In the genomic region with DNA sequence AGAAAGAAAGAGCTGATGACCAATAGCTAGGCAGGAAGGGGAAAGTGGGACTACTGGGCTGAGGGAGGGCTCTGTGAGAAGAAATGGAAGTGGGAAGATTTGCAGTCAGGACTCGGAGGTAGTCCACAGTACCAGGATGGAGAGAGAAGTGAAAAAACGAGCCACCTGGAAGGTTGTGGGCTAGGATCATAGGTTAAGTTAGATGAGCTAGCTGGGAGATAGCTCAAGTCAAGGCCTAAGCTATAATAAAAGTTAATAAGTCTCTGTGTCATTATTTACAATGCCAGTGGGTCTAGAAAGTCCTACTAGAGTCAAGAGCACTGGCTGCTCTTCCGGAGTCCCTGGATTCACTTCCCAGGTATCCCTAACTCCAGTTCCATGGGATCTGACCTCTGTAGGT, we compare ENCODE assay signal across 22 mouse cellular contexts. TPM values are rescaled to one million over a fixed set of nuclear protein-coding genes. Genes with fewer than 3 reads are reported as not detected.
DNase-seq lines count a peak whose midpoint lies in the region; ATAC-seq and TF ChIP-seq lines count a peak whose summit lies in the region.
"Had no signal": no experiment of that assay in that cellular context is flagged by ENCODE, and none has a peak within 500 bp of the region (broad histone marks: within the 10 kb centered on the region; RNA-seq: fewer than 3 reads in every experiment).

No protein-coding gene starts in this region.

- no peak overlapping the region for H3K4me2 ChIP-seq in intestine, embryonic 15.5 days (replicated peaks)
- H3K4me2 ChIP-seq in intestine, postnatal 0 days (replicated peaks; ENCODE audit: low read depth): no peak overlapping the region
- H3K4me2 ChIP-seq in intestine, embryonic 16.5 days (ENCODE audit: low read depth, low read length): no peak overlapping the region

- TF ChIP-seq CTCF in intestine, postnatal 0 days (IDR thresholded peaks at IDR 0.05; ENCODE audit: low read depth): no peak

- 61% methylated on average over 3 of the region's 3 CpGs for WGBS in intestine, embryonic 15.5 days
- 39% methylated on average over 3 of the region's 3 CpGs for WGBS in intestine, postnatal 0 days
- WGBS in intestine, embryonic 16.5 days: 63% methylated on average over 3 of the region's 3 CpGs

- H3K36me3 ChIP-seq in intestine, embryonic 15.5 days: no peaks in the 10 kb centered on the region
- H3K36me3 ChIP-seq in intestine, postnatal 0 days (ENCODE audit: control insufficient read depth, insufficient read depth): no peaks in the 10 kb centered on the region
- no peaks in the 10 kb centered on the region for H3K36me3 ChIP-seq in intestine, embryonic 16.5 days (ENCODE audit: control insufficient read depth, insufficient read depth, low read length)
- H3K36me3 ChIP-seq: G1E had no signal

- no peaks in the 10 kb centered on the region for H3K4me1 ChIP-seq in intestine, embryonic 15.5 days (replicated peaks)
- no peaks in the 10 kb centered on the region for H3K4me1 ChIP-seq in intestine, postnatal 0 days (replicated peaks; ENCODE audit: control insufficient read depth, insufficient read depth, low read length)
- no peaks in the 10 kb centered on the region for H3K4me1 ChIP-seq in intestine, embryonic 16.5 days (ENCODE audit: control insufficient read depth, insufficient read depth, low read length)

- no peak overlapping the region for H3K4me3 ChIP-seq in intestine, embryonic 15.5 days (replicated peaks)
- H3K4me3 ChIP-seq in intestine, postnatal 0 days (ENCODE audit: low read depth, low read length): no peak overlapping the region
- H3K4me3 ChIP-seq in intestine, embryonic 16.5 days (ENCODE audit: low read length): no peak overlapping the region

- intact Hi-C loops in heart, postnatal 25 days (cut with DNase I): no loop called here

- H3K27me3 ChIP-seq in intestine, embryonic 15.5 days (replicated peaks): no peaks in the 10 kb centered on the region
- H3K27me3 ChIP-seq in intestine, postnatal 0 days (replicated peaks; ENCODE audit: control insufficient read depth, insufficient read depth, low read length): no peaks in the 10 kb centered on the region
- H3K27me3 ChIP-seq in intestine, embryonic 16.5 days (replicated peaks; ENCODE audit: control insufficient read depth, insufficient read depth, low read length): no peaks in the 10 kb centered on the region
- H3K27me3 ChIP-seq: Patski had no signal

- no peak overlapping the region for H3K27ac ChIP-seq in intestine, embryonic 15.5 days
- H3K27ac ChIP-seq in intestine, postnatal 0 days (ENCODE audit: low read depth, low read length): no peak overlapping the region
- no peak overlapping the region for H3K27ac ChIP-seq in intestine, embryonic 16.5 days (ENCODE audit: low read length)

- H3K9me3 ChIP-seq in intestine, embryonic 15.5 days: no peaks in the 10 kb centered on the region
- no peaks in the 10 kb centered on the region for H3K9me3 ChIP-seq in intestine, postnatal 0 days (ENCODE audit: control insufficient read depth)
- H3K9me3 ChIP-seq in intestine, embryonic 16.5 days (ENCODE audit: control insufficient read depth, low read length): no peaks in the 10 kb centered on the region

- peak; percentile 45 for ATAC-seq in intestine, embryonic 15.5 days
- ATAC-seq in intestine, postnatal 0 days: no peak
- peak; percentile 70 for ATAC-seq in intestine, embryonic 16.5 days
- ATAC-seq: activated CD4-positive, CD25-positive, alpha-beta regulatory T cell, adult 4 months; CD4-positive, CD25-positive, alpha-beta regulatory T cell, adult 4 months; Patski had no signal

- DNase-seq in heart, adult 11 months: peak; percentile 65
- no peak for DNase-seq in heart, postnatal 25 days (ENCODE audit: low spot score)
- no peak for DNase-seq in cerebellum, adult 18-20 months
- DNase-seq: adrenal gland, adult 2 months; adrenal gland, adult 8-10 months; adrenal gland, postnatal 10 days; adrenal gland, postnatal 14 days; adrenal gland, postnatal 25 days; adrenal gland, postnatal 36 days; B cell, adult 2 months; cerebellum, adult 11 months; cerebellum, adult 11-12 months; cerebellum, adult 2 months had no signal

- H3K9ac ChIP-seq in intestine, embryonic 15.5 days: no peak overlapping the region
- no peak overlapping the region for H3K9ac ChIP-seq in intestine, postnatal 0 days (ENCODE audit: low read depth, low read length)
- H3K9ac ChIP-seq in intestine, embryonic 16.5 days (ENCODE audit: low read depth, low read length): no peak overlapping the region

RNA-seq across cellular contexts. Expression of gene Degs2, which starts 16.4 kb away (rescaled TPM):
- total RNA-seq in heart, postnatal 25 days (2021): under 1 TPM; 0.56 to 0.62 TPM
- 88.3 and 109 TPM in 2 replicates for polyA plus RNA-seq in intestine, embryonic 15.5 days (2015; fragmentation: Nextera tagmentation; extraction: Ambion mirVana)
- polyA plus RNA-seq in intestine, postnatal 0 days (2015; fragmentation: Nextera tagmentation; extraction: Ambion mirVana): 264 and 273 TPM in 2 replicates
- 161 and 181 TPM in 2 replicates for polyA plus RNA-seq in intestine, embryonic 16.5 days (2015; fragmentation: Nextera tagmentation; extraction: Ambion mirVana)
- total RNA-seq: adrenal gland, adult 8-10 months; adrenal gland, postnatal 10 days; adrenal gland, postnatal 14 days; adrenal gland, postnatal 25 days; CH12.LX; G1E; MEL had no signal
- polyA plus RNA-seq: G1E had no signal
